Mouse (Mus musculus): ENCODE measurements around the gene Chil1.

Gene Chil1

DNA sequence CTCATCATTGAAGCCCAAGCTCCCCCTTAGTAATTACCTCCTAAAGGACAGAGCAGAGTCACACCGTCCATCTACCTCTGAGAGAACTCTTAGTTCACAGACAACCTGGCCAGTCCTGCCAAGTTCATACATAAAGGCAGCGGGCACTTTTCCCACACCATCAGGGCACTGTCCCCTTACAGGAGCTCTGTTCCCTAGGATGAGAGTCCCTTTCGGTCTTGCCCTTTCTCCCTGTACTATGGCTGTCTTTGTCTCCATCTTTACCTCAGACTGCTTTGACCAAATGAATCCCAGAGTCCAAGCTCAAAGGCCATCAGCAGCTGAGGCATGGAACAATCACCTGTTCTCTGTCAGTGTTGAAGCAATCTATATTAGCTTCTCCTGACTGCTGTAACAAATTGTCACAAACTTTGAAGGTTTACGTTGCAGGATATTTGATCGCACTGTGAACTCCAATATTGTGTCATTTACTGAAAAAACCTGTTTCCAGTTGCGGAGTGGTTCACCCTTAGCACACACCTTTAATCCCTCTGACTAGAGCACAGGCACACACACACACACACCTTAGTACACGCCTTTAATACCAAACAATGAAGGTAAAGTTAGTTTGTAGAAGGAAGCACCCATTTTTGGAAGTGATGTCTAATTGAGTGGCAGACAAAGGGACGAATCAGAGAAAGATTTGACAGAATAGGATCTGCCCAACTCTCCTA lies 12.8 kb upstream of the Chil1 start:
- in situ Hi-C loops (cut with MboI, MseI) = no loop called here

DNA sequence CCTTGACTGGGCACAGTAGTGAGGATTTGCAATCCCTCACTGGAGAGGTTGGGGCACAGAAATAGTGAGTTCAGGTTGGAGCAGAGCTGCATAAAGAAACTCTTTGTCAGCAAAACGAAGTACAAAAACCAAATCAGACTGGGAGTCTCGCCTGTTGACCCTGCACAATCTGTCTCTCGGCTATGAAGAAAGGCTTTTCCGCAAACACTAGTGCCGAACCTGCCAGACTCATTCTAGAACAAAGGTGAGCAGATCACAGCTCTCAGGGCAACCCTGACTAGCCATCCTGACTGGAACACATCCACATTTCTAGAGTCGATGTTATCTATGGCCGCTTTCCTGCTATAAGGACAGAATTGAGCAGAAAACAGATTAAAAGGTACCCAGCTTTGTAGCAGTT lies 8.9 kb upstream of the Chil1 start:
- in situ Hi-C loops (cut with MboI, MseI) = no loop called here

DNA sequence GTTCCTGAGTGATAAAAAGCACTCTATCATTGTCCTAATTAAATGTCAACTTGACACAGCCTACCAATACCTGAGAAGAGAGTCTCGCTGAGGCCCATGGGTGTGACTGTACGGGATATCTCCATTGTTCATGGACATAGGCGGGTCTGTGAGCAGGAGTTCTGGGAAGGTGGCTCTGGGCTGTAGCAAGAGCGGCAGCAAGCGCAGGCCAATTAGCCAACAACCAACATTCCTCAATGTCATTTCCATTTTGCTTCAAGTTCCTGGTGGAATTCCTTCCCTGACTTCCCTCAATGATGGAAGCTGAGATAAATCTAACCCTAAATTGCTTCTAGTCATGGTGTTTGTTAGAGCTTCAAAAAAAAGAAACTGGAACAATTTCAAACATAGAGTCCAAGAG lies 4.0 kb upstream of the Chil1 start:
- in situ Hi-C loops (cut with MboI, MseI) = no loop called here

DNA sequence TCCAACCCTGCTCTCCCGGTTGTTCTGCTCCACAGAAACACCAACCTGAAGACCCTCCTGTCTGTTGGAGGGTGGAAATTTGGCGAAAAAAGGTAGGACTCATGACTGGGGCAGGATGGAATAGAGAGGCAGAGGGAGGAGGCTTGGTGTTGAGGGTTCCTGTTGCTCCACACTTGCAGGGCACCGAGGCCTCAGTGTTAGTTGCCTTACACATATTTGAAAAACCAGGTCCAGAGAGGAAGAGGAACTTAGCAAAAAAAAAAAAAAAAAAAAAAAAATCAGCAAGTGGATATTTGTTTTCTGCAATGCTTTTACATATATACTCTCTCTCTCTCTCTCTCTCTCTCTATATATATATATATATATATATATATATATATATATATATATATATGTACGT lies 2.1 kb downstream of the Chil1 start:
- in situ Hi-C loops (cut with MboI, MseI) = no loop called here

DNA sequence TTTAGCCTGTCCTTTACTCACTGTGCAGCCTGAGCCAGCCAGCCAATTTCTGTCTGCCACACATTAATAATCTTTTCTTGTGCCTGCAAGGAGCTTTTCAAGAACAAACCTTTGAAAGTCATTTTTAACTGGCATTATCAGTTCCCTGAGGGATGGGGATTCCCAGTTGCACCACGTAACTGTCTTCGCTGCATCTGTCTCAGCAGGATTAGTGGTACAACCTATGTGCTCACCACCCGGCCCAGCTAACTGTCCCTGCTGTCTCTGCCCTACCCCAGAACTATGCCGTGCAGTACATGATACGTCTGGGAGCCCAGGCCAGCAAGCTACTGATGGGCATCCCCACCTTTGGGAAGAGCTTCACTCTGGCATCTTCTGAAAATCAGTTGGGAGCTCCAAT lies 6.2 kb downstream of the Chil1 start:
- in situ Hi-C loops (cut with MboI, MseI) = no loop called here

DNA sequence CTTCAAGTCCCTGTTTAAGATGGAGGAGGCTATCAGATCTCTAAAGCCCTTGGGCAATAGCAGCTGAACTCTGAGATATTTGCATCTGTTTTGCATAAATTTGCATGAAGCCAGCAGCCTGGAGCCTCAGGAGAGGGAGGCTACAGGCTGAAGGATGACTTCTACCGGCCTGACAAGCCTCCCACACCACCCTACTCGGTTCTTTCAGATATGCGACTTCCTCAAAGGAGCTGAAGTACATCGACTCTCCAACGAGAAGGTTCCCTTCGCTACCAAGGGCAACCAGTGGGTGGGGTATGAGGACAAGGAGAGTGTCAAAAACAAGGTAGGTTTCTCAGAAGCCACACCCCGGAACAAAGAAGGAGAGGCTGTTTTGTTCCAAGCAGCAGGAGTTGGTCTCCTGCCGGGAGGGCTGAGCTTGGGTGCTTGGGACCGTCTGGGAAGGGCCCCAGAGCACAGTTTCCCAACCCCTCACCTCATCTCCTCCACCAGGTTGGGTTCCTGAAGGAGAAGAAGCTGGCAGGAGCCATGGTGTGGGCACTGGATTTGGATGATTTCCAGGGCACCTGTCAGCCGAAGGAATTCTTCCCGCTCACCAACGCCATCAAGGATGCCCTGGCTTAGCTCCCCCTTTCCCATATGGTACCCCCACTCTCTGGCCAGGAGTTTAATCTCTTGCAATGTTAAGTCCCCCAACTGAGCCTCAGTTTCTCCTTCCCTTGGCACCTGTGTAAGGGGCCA lies 7.2 kb downstream of the Chil1 start:
- in situ Hi-C loops (cut with MboI, MseI) = no loop called here

DNA sequence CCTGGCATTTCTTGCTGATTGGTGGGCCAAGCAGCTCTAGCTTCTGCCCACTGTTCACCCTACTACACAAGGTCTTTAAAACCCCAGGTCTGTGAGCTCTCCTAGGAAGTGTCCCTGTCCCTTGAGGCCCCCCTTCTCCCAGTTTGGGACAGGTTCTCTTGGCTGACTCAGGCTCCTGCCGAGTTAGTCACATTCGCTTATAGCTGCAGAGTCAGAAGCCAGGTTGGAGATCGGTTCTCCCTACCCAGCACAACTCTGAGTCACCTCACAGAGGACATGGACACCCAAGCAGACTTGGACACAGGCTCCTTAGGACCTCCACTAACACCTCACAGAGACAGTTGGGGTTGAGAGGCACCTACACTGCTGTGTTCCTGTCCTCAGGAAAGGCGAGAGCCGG lies 9.2 kb downstream of the Chil1 start:
- in situ Hi-C loops (cut with MboI, MseI) = no loop called here

DNA sequence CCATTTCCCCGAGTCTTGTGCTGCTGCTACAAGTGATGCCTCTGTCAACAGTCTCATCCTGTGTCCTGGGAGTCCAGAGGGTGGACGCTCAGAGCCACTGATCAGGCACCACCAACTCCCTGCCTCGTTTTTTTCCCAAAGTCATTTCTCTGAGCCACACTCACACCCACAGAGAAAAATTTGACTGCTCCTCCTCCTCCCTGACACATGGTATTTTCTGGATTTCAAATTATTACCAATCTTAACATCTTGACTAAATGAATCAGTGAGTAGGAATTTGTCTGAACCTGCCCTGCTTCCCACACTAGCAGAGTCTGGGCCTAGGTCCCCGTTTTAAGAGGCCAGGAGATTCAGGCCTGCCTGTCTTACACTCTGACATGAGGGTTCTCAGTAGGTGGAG lies 10.0 kb downstream of the Chil1 start:
- in situ Hi-C loops (cut with MboI, MseI) = no loop called here

DNA sequence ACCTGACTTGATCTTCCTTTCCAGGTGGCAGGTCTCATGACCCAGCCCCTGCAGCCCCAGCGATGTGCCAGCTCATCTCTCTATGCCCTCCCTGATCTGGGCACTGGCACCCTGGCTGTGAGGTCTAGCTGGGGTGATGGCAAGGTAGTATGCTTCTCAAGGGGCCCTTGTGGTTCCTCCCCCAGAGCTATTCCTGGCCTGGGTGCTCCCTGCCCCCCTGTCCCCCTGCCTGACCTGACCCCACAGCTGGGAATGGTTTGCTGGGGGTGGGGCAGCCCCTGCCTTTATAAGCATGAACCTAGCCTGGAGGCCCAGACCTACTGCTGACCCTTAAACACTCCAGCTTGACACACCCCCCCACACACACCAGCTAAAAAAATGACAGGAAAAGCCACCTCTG lies 11.2 kb downstream of the Chil1 start, which contains the start of gene Mybph:
Mybph (plus strand) TSS at position 323 of the 400 bp plus-strand sequence.
- in situ Hi-C loops (cut with MboI, MseI) = no loop called here

DNA sequence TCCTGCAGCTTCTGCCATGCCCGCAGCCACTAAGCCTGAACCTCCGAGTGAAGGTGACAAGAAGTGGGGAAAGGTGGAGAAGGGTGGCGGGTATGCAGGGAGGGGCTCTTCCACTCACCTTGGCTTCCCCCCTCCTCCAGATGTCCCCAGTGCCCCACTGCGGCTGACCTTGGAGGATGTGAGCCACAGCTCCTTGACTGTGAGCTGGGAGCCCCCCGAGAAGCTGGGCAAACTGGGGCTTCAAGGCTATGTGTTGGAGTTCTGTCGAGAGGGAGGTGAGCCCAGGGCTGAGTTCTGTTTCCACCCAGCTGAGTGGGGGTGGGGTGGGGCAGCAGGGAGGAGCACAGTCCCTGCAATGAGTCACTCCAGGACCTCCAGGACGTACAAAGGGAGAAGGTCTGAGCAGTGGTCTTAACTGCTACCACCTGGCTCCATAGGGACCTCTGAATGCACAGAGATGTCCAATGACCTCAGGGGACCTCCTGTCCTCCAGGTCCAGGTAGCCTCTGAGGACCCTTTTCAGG lies 11.8 kb downstream of the Chil1 start:
- in situ Hi-C loops (cut with MboI, MseI) = no loop called here

DNA sequence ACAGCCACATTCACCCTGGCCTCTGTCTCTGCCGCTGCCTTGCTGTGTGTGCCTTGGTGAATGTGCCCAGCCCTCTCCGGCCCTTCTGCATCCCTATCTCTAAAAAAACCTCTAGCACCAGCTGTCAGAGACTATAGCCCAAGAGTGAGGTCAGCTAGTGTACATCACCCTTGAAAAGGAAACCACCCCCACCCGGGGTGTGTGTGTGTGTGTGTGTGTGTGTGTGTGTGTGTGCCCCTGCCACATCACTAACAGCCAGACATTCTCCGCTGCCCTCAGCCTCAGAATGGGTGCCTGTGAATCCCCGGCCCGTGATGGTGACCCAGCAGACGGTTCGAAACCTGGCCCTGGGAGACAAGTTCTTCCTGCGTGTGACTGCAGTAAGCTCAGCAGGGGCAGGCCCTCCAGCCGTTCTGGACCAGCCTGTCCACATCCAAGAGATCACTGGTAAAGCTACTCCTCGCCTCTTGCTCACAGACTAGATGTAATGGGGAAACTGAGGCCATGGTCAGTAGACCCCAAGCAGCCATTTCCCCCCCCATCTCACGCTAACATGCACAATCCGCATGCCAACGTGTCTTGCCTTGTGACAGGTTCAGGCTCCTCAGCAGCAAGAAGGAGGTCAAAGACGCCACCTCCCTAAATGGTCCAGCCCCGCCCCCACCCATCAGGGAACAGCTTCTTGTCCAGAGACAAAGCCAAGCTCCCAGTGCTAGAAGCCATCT lies 12.5 kb downstream of the Chil1 start:
- in situ Hi-C loops (cut with MboI, MseI) = no loop called here

DNA sequence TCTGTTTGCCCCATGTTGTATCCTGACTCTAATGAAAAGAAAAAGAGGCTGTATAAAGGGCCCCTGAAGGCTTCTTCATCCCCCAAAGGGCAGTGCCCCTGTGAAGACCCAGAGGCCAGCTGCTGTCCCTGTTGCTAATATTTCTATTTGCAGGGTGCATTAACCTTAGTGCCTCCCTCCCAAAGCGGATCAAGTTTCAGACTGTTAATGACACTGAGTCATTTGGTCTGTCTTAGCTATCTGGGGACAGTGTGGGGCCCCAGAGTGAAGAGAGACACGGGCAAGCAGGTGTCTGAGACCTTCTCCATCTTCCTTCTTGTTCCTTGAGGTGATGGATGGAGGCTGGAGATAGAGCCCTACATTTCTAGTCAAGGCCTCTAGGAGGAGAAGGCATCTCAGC lies 13.1 kb downstream of the Chil1 start:
- in situ Hi-C loops (cut with MboI, MseI) = no loop called here

DNA sequence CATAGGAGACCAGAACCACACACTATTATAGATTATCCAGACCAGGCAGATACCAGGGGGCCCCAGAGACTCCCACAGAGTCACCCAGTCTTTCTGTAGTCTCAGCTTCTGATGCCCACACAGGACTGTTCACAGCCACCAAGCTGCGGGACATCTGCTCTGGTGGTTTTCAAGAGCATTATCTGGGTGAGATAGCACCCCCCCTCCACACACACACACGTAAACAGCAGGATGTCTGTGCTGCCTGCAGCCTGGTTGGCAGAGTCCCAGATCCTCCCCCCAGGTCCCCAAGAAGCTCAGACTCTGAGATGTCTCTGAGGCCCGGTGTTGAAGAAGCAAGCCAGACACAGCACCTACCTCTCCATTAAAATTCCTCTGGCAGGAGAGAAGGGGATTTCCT lies 13.6 kb downstream of the Chil1 start:
- in situ Hi-C loops (cut with MboI, MseI) = no loop called here

DNA sequence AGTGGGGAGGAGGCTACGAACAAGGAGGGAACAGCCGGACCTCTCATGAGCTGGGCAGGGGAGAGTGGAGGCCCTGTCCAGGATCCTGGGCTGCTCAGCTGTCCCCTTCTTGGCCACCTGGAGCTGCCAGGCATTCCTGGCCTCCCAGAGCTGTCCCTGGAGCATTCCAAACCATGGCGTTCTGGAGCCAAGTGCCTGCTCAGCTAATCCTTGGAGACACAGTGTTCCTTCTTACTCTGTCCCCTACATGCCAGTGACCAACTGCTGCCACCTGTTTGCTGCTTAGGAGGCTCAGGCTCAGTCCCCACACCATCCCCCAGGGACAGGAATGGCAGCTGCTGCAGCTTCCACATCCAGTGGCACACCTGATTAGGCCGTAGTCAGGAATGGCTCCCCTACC lies 14.0 kb downstream of the Chil1 start:
- in situ Hi-C loops (cut with MboI, MseI) = no loop called here

DNA sequence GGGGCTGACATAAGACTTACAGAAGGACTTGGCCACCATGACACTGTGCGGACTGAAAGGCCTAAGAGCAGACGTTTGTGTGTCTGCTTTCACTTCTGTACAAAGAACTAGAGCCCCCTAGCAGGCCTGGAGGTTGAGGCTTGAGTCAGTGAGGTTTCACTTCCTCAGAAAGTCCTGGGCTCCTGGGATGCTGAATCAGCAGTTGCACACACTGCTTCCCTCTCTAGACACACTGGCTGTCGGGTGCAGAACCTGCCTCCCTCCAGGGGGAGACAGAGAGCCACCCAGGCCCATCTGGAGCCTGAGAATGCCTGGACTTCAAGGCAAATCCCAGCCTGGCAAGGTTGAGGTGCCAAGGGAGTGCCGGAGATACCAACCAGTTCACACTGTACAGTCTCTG lies 14.4 kb downstream of the Chil1 start:
- in situ Hi-C loops (cut with MboI, MseI) = no loop called here

DNA sequence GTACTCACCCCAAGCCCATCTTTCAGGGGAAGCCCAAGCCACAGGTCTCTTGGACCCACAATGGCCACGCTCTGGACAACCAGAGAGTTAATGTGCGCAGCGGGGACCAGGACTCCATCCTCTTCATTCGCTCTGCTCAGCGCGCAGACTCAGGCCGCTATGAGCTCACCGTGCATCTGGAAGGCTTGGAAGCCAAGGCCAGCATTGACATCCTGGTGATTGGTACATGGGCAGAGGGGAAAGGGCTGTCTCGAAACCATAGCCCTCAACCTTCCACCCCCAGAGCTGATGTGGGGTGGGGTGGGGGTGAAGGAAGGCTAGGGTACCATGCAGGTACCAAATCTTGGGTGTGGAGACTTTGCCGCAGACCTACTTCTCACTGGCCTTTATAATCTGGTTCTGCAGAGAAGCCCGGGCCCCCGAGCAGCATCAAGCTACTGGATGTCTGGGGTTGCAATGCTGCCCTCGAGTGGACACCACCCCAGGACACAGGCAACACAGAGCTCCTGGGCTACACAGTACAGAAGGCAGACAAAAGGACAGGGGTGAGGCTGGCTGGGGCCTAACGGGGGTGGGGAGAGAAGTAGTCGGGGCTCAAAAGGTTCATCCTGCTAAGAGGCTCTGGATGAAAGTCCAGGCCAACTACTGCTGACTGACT lies 15.5 kb downstream of the Chil1 start:
- in situ Hi-C loops (cut with MboI, MseI) = no loop called here

DNA sequence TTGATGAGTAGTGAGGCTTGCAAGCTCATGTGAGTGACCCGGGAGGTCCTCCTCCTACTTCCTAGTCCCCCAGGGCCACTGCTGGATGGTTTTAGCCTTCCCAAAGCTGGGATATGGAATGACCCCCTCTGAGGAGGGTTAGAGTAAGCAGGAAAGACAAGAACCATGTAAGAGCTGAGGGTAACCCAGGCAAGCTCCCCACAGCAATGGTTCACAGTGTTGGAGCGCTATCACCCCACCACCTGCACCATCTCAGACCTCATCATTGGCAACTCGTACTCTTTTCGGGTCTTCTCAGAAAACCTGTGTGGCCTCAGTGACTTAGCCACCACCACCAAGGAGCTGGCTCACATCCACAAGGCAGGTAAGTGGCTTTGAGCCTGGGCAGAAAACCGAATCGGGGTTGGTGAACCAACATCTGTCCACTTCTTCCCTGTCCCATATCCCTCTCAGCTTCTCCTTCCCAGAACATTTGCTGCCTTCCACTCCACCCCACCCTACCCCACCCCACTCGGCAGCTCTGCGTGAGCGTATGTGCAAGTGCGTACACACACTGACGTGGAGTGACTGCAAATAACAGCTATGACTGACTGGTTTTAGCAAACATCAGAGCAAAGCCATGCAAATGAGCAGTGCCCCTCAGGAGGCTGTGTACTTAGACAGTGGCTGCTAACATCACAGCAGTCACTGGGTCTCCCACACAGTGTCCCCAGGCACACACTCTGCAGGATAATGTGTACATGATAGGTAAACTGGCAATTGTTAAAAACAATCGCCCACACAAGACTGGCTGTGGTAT lies 16.4 kb downstream of the Chil1 start:
- in situ Hi-C loops (cut with MboI, MseI) = no loop called here

DNA sequence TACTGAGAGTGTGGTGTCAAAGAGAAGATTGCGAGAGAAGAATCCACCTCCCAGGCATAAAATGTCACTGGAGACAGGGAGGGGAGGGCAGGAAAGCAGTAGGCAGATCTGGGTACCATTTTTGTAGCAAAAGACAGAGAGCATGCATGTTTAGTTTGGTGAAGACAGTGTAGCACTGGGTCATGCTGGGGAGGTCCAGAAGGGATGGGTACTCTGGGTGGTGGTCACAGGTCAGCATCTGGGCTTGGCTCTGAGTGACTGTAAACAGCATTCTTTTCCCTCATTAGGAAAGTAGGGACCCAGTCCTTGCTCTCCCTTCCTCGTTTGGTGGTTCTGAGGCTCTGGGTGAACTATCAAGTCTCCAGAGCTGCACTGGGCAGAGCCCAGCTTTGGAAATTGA lies 18.5 kb downstream of the Chil1 start:
- in situ Hi-C loops (cut with MboI, MseI) = no loop called here

DNA sequence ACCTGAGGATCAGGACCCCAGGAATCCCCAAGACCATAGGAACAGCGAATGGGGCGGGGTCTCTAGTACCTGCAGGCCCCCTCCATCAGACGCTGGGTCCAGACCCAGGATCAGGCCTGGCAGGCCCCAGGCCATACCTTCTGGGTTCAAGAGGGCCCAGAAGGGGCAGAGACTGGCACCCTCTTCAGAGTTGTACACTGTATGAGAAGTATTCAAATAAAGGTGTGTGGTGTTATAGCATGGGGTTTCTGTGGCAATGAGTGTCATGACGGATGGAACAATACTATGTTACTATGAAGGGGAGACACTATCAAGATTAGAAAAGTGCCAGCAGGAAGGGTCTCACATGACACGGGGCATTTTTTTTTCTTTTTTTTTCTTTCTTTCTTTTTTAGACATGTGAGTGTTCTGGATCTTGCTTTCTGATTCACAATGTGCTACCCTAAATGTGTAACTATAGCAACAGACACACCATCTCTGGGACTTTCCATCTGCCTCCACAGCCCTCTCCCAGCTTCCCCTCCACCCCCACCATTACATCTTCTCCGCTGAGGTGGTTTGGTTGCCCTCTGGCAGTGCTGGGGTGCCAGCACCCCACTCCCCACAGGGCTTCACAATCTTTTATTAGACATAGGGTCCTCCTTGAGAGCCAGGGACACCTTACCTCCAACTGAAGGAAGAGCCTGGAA lies 19.2 kb downstream of the Chil1 start:
- in situ Hi-C loops (cut with MboI, MseI) = no loop called here

DNA sequence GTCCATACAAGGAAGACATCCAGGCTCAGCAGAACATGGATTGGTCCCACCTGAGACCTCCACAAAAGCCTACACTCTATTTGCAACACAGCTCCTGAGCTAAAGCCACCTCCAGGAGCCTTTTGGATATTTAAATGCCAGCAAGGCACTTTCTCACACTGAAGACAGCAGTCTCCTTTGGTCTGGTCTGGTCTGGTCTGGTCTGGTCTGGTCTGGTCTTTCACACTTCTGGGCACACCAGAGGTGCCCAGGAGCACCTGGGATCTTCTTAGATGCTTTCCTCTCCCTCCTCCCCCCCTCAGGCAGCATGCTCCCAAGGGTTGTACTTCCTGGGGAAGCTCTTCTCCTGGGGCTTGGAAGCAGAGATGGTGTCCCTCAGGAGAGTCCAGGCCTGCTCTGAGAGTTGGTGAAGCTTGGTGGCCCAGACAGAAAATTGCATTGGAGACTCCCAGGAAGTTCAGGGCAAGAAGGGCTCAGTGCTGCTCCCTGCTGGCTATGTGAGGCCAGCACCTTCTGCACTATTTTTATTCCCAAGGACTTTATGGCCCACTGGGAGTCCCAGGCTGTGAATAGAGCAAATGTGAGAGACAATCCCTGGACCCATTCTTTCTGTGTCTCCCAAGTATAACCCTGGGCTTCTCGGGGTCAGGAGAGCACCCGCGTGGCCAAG lies 19.9 kb downstream of the Chil1 start:
- in situ Hi-C loops (cut with MboI, MseI) = no loop called here
